Mouse (Mus musculus) kidney, embryonic 16.5 days (tissue): ENCODE measurements around the gene Tmem132c. TPM values are rescaled to one million over a fixed set of nuclear protein-coding genes. Genes with fewer than 3 reads are reported as not detected.

ENCODE experiments used
- ATAC-seq: fragments of 200-750 bp; cut with Nextera tagmentation; 2 replicates; pipeline ENCODE4 v1.8.0; 2017; ENCODE audit warnings: moderate TSS enrichment; ENCODE audit not compliant: low FRiP score, low TSS enrichment
- H3K27ac ChIP-seq: fragments of 300-500 bp; sonication (generic); 2 replicates; pipeline ENCODE4 v1.5.1; 2014; ENCODE audit warnings: low read length
- H3K27me3 ChIP-seq: fragments of 300-500 bp; sonication (generic); 2 replicates; pipeline ENCODE4 v1.6.1; 2014; ENCODE audit warnings: low read length, control low read depth, mixed read lengths; ENCODE audit not compliant: insufficient read depth
- H3K36me3 ChIP-seq: fragments of 300-500 bp; sonication (generic); 2 replicates; pipeline ENCODE4 v1.6.1; 2014; ENCODE audit warnings: low read length, control low read depth, mixed read lengths; ENCODE audit not compliant: insufficient read depth
- H3K4me1 ChIP-seq: fragments of 300-500 bp; sonication (generic); 2 replicates; pipeline ENCODE4 v1.6.1; 2014; ENCODE audit warnings: low read length, control low read depth, mixed read lengths; ENCODE audit not compliant: insufficient read depth
- H3K4me2 ChIP-seq: fragments of 300-500 bp; sonication (generic); replicated peaks from 2 replicates; pipeline ENCODE4 v1.6.1; 2014; ENCODE audit warnings: low read depth, low read length
- H3K4me3 ChIP-seq: fragments of 300-500 bp; sonication (generic); 2 replicates; pipeline ENCODE4 v1.5.1; 2014; ENCODE audit warnings: mild to moderate bottlenecking, low read length
- H3K9ac ChIP-seq: fragments of 300-500 bp; sonication (generic); replicated peaks from 2 replicates; pipeline ENCODE4 v1.6.1; 2014; ENCODE audit warnings: low read length
- H3K9me3 ChIP-seq: fragments of 300-500 bp; sonication (generic); 2 replicates; pipeline ENCODE4 v1.6.1; 2016; ENCODE audit warnings: low read length, control low read depth
- WGBS: fragments of 180-500 bp; shearing (Covaris S2); extraction: QIAGEN DNeasy Blood & Tissue Kit; methylation state at CpG from one replicate; pipeline ENCODE4 v1.1.7; 2014; 5-methylcytosine and 5-hydroxymethylcytosine counted together
- polyA plus RNA-seq: library from polyadenylated mRNA; unstranded; fragments of >200 nt; fragmentation: Nextera tagmentation; extraction: Ambion mirVana; gene quantifications from 2 replicates; pipeline ENCODE4 v1.2.1, GENCODE M21; 2015

Gene Tmem132c
- polyA plus RNA-seq, 1 experiment from 2014 or later: 1.5 TPM

DNA sequence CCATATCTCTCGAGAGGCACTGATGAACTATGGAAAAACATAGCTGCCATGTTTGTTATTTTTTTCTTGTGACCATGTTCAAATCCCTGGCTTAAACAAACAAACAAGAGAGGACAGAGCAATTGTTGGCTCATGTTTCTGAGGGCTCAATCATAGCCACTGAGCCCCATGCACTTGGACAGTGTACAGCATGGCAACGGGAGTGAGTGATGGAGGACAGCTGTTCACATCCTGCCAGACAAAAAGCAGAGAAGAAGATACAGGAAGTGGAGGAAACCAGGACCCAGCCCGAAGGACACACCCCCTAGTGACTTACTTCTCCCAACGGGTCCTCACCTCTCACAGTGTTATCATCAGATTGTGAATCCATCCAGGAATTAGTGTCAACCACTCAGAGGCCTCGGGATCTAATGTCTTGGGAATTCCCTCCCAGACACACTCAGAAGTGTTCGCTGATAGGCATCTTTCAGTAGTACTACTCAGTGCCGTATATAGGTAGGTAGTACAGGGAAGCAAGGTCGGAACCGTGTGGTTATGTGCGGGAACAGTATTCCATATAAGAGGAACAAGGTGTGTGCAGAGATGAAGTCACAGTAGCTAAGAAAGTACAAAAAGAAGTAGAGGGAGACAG lies 285.9 kb downstream of the Tmem132c start:
- 70% methylated on average over 10 of the region's 10 CpGs for WGBS
- no peaks in the 10 kb centered on the region for H3K27me3 ChIP-seq
- no peaks in the 10 kb centered on the region for H3K9me3 ChIP-seq
- no peak overlapping the region for H3K4me2 ChIP-seq
- ATAC-seq: no peak
- H3K9ac ChIP-seq: no peak overlapping the region
- H3K4me1 ChIP-seq: no peaks in the 10 kb centered on the region
- H3K4me3 ChIP-seq: no peak overlapping the region
- H3K36me3 ChIP-seq: no peaks in the 10 kb centered on the region
- no peak overlapping the region for H3K27ac ChIP-seq

DNA sequence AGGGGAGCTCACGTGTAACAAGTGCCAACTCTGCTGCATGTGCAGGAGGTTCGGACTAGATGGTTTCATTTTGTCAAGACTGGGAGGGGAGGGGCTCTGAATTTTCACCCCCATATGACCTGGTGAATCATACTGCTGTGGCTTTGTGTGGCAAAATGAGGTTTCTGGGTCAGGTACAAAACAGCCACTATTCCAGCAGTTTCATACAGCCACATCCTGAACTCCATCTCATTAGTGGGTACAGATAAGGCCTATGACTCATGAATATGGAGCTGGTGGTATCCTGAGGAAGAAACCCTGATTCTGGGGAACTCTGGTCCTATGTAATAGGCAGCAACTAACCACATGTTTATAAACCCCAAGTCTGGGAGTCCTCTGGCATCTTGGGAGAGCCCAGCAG lies 295.9 kb downstream of the Tmem132c start:
- H3K9ac ChIP-seq: no peak overlapping the region
- no peak overlapping the region for H3K4me2 ChIP-seq
- H3K4me3 ChIP-seq: no peak overlapping the region
- no peak for ATAC-seq
- no peak overlapping the region for H3K27ac ChIP-seq
- H3K36me3 ChIP-seq: no peaks in the 10 kb centered on the region
- H3K4me1 ChIP-seq: no peaks in the 10 kb centered on the region
- no peaks in the 10 kb centered on the region for H3K9me3 ChIP-seq
- WGBS: 81% methylated on average over 2 of the region's 2 CpGs
- H3K27me3 ChIP-seq: no peaks in the 10 kb centered on the region

DNA sequence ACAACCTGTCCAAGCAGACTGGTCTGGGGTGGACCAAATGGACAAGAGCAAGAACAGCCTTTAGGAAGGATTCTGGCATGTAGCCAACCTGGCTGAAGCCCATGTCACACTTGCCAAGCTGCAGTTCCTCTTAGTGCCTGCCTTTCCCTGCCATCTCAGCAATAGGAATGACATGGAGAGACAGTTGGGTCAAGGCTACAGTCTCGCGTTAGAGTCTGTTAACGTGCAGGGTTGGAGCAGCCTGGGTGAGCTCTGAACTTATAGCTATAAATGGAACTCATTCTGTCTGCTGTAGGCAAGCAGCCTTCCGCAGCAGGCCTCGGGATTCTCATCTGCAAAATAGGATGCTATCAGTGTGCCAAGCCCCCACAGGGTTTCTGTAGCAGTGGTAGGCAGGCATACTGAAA lies 305.0 kb downstream of the Tmem132c start:
- Histone ChIP-seq H3K4me2 (no peak overlapping the region), H3K36me3 (no peaks in the 10 kb centered on the region), H3K9me3 (no peaks in the 10 kb centered on the region; the same call in 1 of the 2 replicates), H3K27ac (no peak overlapping the region), H3K4me1 (no peaks in the 10 kb centered on the region), H3K4me3 (no peak overlapping the region), H3K27me3 (no peaks in the 10 kb centered on the region), H3K9ac (no peak overlapping the region)
- ATAC-seq: no peak
- 82% methylated on average over 5 of the region's 5 CpGs for WGBS

DNA sequence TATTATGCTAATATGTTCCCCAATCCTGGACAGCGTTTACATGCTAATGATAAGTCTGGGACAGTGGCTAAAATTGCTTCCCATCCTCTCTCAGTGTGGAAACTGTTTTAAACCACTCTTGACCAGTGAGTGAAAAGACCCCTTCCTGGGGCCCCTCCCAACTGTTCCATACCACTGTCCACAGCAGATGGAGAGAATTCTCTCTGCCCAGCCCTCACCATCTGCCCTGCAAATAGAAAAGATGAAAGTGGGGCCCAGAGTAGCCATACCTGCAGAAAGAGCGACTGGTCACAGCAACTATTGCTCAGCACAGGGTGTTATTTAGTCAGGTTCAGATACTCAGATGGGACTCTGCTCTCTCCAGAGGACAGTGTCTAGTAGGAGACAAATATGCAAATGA lies 306.5 kb downstream of the Tmem132c start:
- Histone ChIP-seq H3K4me3 (no peak overlapping the region), H3K27me3 (no peaks in the 10 kb centered on the region), H3K27ac (no peak overlapping the region), H3K9ac (no peak overlapping the region), H3K4me1 (no peaks in the 10 kb centered on the region), H3K36me3 (no peaks in the 10 kb centered on the region), H3K9me3 (no peaks in the 10 kb centered on the region; the same call in 1 of the 2 replicates), H3K4me2 (no peak overlapping the region)
- ATAC-seq: no peak
- whole genome bisulfite sequencing: 65% methylated on average over 2 of the region's 2 CpGs

DNA sequence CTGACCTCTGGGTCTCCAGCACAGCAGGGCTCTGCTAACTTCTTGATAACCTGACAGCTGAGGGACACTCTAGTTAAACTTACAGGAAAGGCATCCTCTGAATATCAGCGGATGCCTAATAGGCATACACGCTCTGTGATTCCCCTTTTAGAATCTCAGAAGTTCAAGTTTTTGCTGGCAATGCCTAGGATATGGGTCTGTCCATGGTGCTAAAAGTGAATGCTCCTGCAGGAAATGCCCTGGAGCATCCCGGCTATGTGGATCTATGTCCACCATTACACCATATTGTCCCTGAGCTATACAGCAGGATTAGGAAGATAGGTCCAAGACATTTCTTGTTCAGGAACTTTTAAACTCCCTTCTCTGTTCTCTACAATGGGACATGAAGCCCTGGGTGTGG lies 319.5 kb downstream of the Tmem132c start:
- H3K4me2 ChIP-seq: no peak overlapping the region
- H3K27ac ChIP-seq: no peak overlapping the region
- H3K27me3 ChIP-seq: no peaks in the 10 kb centered on the region
- H3K4me1 ChIP-seq: no peaks in the 10 kb centered on the region
- no peak overlapping the region for H3K9ac ChIP-seq
- no peak for ATAC-seq
- H3K36me3 ChIP-seq: no peaks in the 10 kb centered on the region
- WGBS: 80% methylated on average over 3 of the region's 3 CpGs
- H3K9me3 ChIP-seq: no peaks in the 10 kb centered on the region
- H3K4me3 ChIP-seq: no peak overlapping the region

DNA sequence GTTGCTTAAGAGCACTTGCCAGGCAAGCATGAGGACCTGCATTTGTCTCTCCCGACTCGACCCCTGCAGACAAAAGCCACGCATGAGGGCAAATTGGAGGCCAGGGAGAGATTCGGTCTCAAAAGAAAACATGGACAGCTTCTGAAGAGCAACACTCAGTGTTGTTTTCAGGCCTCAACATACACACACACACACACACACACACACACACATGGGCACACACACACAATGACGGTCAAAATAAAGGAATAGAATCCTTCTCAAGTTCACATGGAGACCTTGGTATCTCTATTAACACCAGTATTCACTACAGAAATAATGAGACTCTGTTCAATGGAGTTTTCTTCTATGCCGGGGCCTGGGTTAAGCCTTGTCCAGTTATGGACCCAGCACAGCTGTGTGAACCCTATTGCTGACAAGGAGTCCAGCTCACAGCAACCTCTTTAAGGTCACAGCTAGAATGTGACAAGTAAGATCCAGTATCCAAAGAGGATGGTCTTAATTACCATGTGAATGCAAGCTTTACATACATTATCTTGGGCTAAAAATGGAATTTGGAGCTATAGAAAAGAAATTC lies 325.6 kb downstream of the Tmem132c start:
- H3K27ac ChIP-seq: no peak overlapping the region
- no peaks in the 10 kb centered on the region for H3K36me3 ChIP-seq
- no peak overlapping the region for H3K4me3 ChIP-seq
- no peaks in the 10 kb centered on the region for H3K4me1 ChIP-seq
- WGBS: 83% methylated on average over 6 of the region's 6 CpGs
- no peaks in the 10 kb centered on the region for H3K9me3 ChIP-seq
- no peak overlapping the region for H3K4me2 ChIP-seq
- no peaks in the 10 kb centered on the region for H3K27me3 ChIP-seq
- ATAC-seq: no peak
- H3K9ac ChIP-seq: no peak overlapping the region

DNA sequence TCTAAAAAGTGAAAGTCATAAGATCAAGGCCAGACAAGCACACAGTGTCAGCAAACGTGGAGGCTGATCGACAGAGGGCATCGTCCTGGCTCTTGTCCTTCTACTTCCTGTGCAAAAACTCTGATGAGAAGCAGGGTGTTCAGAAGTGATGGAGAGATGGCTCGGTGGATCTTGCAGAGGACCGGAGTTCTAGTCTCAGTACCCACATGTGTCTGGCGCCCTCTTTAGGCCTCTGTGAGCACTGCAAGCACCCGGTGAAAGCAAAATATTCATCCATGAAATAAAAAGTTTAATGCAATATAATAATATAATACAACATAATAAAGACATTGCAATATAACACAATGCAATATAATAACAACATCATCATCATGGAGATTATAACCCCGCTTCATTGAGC lies 335.8 kb downstream of the Tmem132c start:
- no peaks in the 10 kb centered on the region for H3K4me1 ChIP-seq
- no peak overlapping the region for H3K9ac ChIP-seq

DNA sequence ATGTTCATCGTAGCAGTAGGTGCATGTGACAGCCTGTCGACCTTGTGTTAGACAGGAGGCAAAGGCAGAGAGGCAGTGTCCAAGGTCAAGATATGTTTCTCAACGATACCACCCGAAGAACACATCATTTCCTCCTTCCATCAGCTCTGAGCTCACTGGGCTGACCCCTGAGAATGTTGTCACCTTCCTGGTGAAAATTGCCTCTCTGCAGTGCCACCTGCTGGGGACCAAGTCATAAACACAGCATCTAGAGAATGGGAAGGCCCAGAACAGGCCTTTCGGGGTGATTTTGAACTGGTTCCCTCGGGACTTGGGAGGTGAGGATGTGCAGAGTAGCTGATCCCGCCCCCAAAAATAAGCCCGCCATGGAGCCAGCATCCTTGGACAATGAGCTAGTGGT lies 342.1 kb downstream of the Tmem132c start:
- H3K36me3 ChIP-seq: no peaks in the 10 kb centered on the region
- no peaks in the 10 kb centered on the region for H3K27me3 ChIP-seq
- H3K4me3 ChIP-seq: no peak overlapping the region
- WGBS: 73% methylated on average over 8 of the region's 8 CpGs
- no peak overlapping the region for H3K9ac ChIP-seq
- no peak overlapping the region for H3K27ac ChIP-seq
- ATAC-seq: no peak
- H3K9me3 ChIP-seq: 0 out of 2 replicates have a peak, but pooled peaks cover 3% of the 10 kb centered on the region
- no peak overlapping the region for H3K4me2 ChIP-seq
- H3K4me1 ChIP-seq: no peaks in the 10 kb centered on the region

More for the DNA sequence above, 335.8 kb downstream of the Tmem132c start:
- no peaks in the 10 kb centered on the region for H3K9me3 ChIP-seq
- no peak overlapping the region for H3K4me2 ChIP-seq
- H3K27me3 ChIP-seq: no peaks in the 10 kb centered on the region
- no peak for ATAC-seq
- H3K36me3 ChIP-seq: no peaks in the 10 kb centered on the region
- no peak overlapping the region for H3K27ac ChIP-seq
- no peak overlapping the region for H3K4me3 ChIP-seq
- WGBS: 59% methylated on average over 8 of the region's 8 CpGs

DNA sequence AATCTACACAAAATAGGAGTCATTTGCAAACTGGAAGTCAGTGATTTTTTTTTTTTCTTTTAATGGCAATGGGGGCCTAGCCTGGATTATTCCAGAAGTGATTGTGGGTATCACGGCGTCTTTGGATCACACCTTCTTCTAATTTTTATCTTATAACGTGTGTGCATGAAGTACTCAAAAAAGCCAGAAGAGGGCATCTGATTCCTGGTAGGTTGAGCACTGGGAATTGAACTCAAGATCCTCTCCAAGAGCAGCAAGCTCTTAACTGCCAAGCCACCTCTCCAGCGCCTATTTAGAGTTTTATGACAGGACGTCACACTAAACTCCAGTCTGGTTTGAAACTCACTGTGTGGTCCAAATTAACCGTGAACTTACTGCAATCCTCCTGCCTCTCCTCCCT lies 346.2 kb downstream of the Tmem132c start:
- no peak overlapping the region for H3K9ac ChIP-seq
- H3K4me2 ChIP-seq: no peak overlapping the region
- 0 out of 2 replicates have a peak, but pooled peaks cover 3% of the 10 kb centered on the region for H3K9me3 ChIP-seq
- H3K4me1 ChIP-seq: no peaks in the 10 kb centered on the region
- peaks cover 11% of the 10 kb centered on the region; the same call in 1 of the 2 replicates for H3K36me3 ChIP-seq
- H3K27ac ChIP-seq: no peak overlapping the region
- H3K27me3 ChIP-seq: no peaks in the 10 kb centered on the region
- H3K4me3 ChIP-seq: no peak overlapping the region
- WGBS: 56% methylated on average over 6 of the region's 6 CpGs
- ATAC-seq: no peak

DNA sequence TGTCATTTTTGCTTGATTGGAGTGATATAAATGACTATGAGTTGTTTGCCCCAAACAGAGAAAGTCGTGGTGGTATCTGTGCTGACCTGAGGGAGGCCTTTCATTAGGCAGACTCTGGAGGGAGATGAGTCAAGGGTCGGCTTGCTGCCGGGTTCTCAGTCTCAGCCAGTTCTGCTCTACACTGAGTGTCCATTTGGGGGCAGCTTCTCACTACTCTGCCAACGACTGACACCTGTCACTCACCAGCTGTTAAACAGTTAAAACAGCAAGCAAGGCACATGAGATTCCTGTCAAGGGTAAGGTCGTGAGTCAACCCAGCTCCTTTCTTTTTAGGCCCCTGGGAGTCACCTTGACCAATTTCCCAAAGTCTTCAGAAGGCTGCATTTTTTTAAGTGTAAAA lies 350.8 kb downstream of the Tmem132c start:
- WGBS: 64% methylated on average over 5 of the region's 5 CpGs
- H3K4me2 ChIP-seq: no peak overlapping the region
- H3K4me3 ChIP-seq: no peak overlapping the region
- no peaks in the 10 kb centered on the region for H3K4me1 ChIP-seq
- ATAC-seq: no peak
- no peaks in the 10 kb centered on the region for H3K9me3 ChIP-seq
- H3K27ac ChIP-seq: no peak overlapping the region
- no peaks in the 10 kb centered on the region for H3K27me3 ChIP-seq
- H3K36me3 ChIP-seq: peaks cover 50% of the 10 kb centered on the region
- H3K9ac ChIP-seq: no peak overlapping the region
